Mouse (Mus musculus) urinary bladder, postnatal 36 days (tissue): ENCODE data around the gene Casp3.

Experiments used
- DNase-seq, 2 experiments: peaks; one replicate each; pipeline ENCODE4 v3.0.0; 2022; ENCODE audit warnings: low spot score in 2 of 2, mixed read lengths in 1 of 2

The Casp3 gene

GRCm38 (mm10) chr8:46606930-46607329 lies 10.2 kb upstream of the Casp3 start:
- no peak for DNase-seq

GRCm38 (mm10) chr8:46611557-46611956 lies 5.5 kb upstream of the Casp3 start:
- no peak for DNase-seq

- no peak for DNase-seq
Observed at GRCm38 (mm10) chr8:46612913-46613312, 4.2 kb upstream of the Casp3 start.

- no peak for DNase-seq
Observed at GRCm38 (mm10) chr8:46613377-46613776, 3.7 kb upstream of the Casp3 start.

- DNase-seq, result no peak
Observed at GRCm38 (mm10) chr8:46615936-46616335, 1.2 kb upstream of the Casp3 start.

- DNase-seq, result peak in 1 of 2 experiments; percentile 18
Observed at GRCm38 (mm10) chr8:46617690-46618620, 864 bp downstream of the Casp3 start.

GRCm38 (mm10) chr8:46618639-46619320 lies 1.7 kb downstream of the Casp3 start:
- DNase-seq, result no peak

GRCm38 (mm10) chr8:46622446-46623270 lies 5.6 kb downstream of the Casp3 start:
- no peak for DNase-seq

GRCm38 (mm10) chr8:46625166-46625565 lies 8.1 kb downstream of the Casp3 start:
- no peak for DNase-seq

- no peak for DNase-seq
Observed at GRCm38 (mm10) chr8:46626642-46627041, 9.6 kb downstream of the Casp3 start.

- DNase-seq, result no peak
Observed at GRCm38 (mm10) chr8:46627881-46628280, 10.8 kb downstream of the Casp3 start.

- no peak for DNase-seq
Observed at GRCm38 (mm10) chr8:46628645-46629044, 11.6 kb downstream of the Casp3 start.

GRCm38 (mm10) chr8:46630422-46630821 lies 13.3 kb downstream of the Casp3 start:
- DNase-seq, result no peak

- DNase-seq, result no peak
Observed at GRCm38 (mm10) chr8:46630932-46631331, 13.8 kb downstream of the Casp3 start.

- peak in 1 of 2 experiments; percentile 26 for DNase-seq
Observed at GRCm38 (mm10) chr8:46639010-46639571, 22.0 kb downstream of the Casp3 start.

- DNase-seq, result no peak
Observed at GRCm38 (mm10) chr8:46639852-46640251, 22.8 kb downstream of the Casp3 start.

GRCm38 (mm10) chr8:46641272-46641671 lies 24.2 kb downstream of the Casp3 start:
- DNase-seq, result no peak

GRCm38 (mm10) chr8:46648421-46648820 lies 31.3 kb downstream of the Casp3 start:
- no peak for DNase-seq

GRCm38 (mm10) chr8:46651872-46652271 lies 34.8 kb downstream of the Casp3 start:
- DNase-seq, result peak; percentile 39 to 70

- DNase-seq, result no peak
Observed at GRCm38 (mm10) chr8:46655919-46656318, 38.8 kb downstream of the Casp3 start.

GRCm38 (mm10) chr8:46671496-46671895 lies 54.4 kb downstream of the Casp3 start:
- peak; percentile 67 to 68 for DNase-seq
